Mouse (Mus musculus) neural tube, embryonic 15.5 days (tissue): ENCODE measurements around the gene Helz. TPM values are rescaled to one million over a fixed set of nuclear protein-coding genes. Genes with fewer than 3 reads are reported as not detected.
"Not testable (repeated sequence)": the region's sequence is repeated elsewhere in the genome, so short reads cannot be mapped to it uniquely, and the experiment has no call there.

ENCODE experiments used
- ATAC-seq: fragments of 200-750 bp; cut with Nextera tagmentation; 2 replicates; pipeline ENCODE4 v1.8.0; 2017; ENCODE audit warnings: mild to moderate bottlenecking, moderate TSS enrichment, moderate library complexity; ENCODE audit not compliant: low FRiP score
- H3K27ac ChIP-seq: fragments of 300-500 bp; sonication (generic); replicated peaks from 2 replicates; pipeline ENCODE4 v1.5.1; 2015; ENCODE audit warnings: mild to moderate bottlenecking, inconsistent platforms
- H3K27me3 ChIP-seq: fragments of 300-500 bp; sonication (generic); replicated peaks from 2 replicates; pipeline ENCODE4 v1.6.1; 2015; ENCODE audit warnings: inconsistent platforms
- H3K36me3 ChIP-seq: fragments of 300-500 bp; sonication (generic); 2 replicates; pipeline ENCODE4 v1.6.1; 2015; ENCODE audit warnings: inconsistent platforms
- H3K4me1 ChIP-seq: fragments of 300-500 bp; sonication (generic); 2 replicates; pipeline ENCODE4 v1.6.1; 2015; ENCODE audit warnings: inconsistent platforms
- H3K4me2 ChIP-seq: fragments of 300-500 bp; sonication (generic); 2 replicates; pipeline ENCODE4 v1.6.1; 2015; ENCODE audit warnings: inconsistent platforms, mild to moderate bottlenecking, moderate library complexity
- H3K4me3 ChIP-seq: fragments of 300-500 bp; sonication (generic); replicated peaks from 2 replicates; pipeline ENCODE4 v1.5.1; 2015; ENCODE audit warnings: mild to moderate bottlenecking, inconsistent platforms
- H3K9ac ChIP-seq: fragments of 300-500 bp; sonication (generic); replicated peaks from 2 replicates; pipeline ENCODE4 v1.6.1; 2015; ENCODE audit warnings: mild to moderate bottlenecking, inconsistent platforms
- H3K9me3 ChIP-seq: fragments of 300-500 bp; sonication (generic); replicated peaks from 2 replicates; pipeline ENCODE4 v1.6.1; 2016; ENCODE audit warnings: inconsistent platforms
- WGBS: fragments of 180-500 bp; shearing (Covaris S2); methylation state at CpG from one replicate; pipeline ENCODE4 v1.1.7; 2015; ENCODE audit warnings: mixed read lengths; 5-methylcytosine and 5-hydroxymethylcytosine counted together
- polyA plus RNA-seq: library from polyadenylated mRNA; unstranded; fragments of >200 nt; fragmentation: Nextera tagmentation; extraction: Ambion mirVana; gene quantifications from 2 replicates; pipeline ENCODE4 v1.2.1, GENCODE M21; 2015

The Helz gene
- polyA plus RNA-seq, 1 experiment from 2014 or later, result 13.5 TPM

- WGBS, result 95% methylated on average over 5 of the region's 5 CpGs
- Histone ChIP-seq H3K36me3 (peaks cover 24% of the 10 kb centered on the region), H3K4me2 (no peak overlapping the region), H3K9me3 (no peaks in the 10 kb centered on the region), H3K4me3 (no peak overlapping the region), H3K9ac (no peak overlapping the region), H3K4me1 (no peaks in the 10 kb centered on the region), H3K27me3 (no peaks in the 10 kb centered on the region), H3K27ac (no peak overlapping the region)
- ATAC-seq, result no peak
Observed at GRCm38 (mm10) chr11:107559874-107560273, 12.1 kb downstream of the Helz start.

GRCm38 (mm10) chr11:107567431-107567830 is 19.7 kb downstream of the Helz start:
- 0 out of 2 replicates have a peak, but pooled peaks cover 9% of the 10 kb centered on the region for H3K36me3 ChIP-seq
- 86% methylated on average over 3 of the region's 3 CpGs for WGBS
- H3K4me1 ChIP-seq, result peaks cover 4% of the 10 kb centered on the region; the same call in 1 of the 2 replicates
- no peak overlapping the region for H3K27ac ChIP-seq
- no peak overlapping the region for H3K9ac ChIP-seq
- H3K4me2 ChIP-seq, result no peak overlapping the region
- no peak for ATAC-seq
- H3K27me3 ChIP-seq, result no peaks in the 10 kb centered on the region
- no peaks in the 10 kb centered on the region for H3K9me3 ChIP-seq
- H3K4me3 ChIP-seq, result no peak overlapping the region

- no peak overlapping the region for H3K4me2 ChIP-seq
- H3K9ac ChIP-seq, result no peak overlapping the region
- H3K4me3 ChIP-seq, result no peak overlapping the region
- no peaks in the 10 kb centered on the region for H3K27me3 ChIP-seq
- 0 out of 2 replicates have a peak, but pooled peaks cover 8% of the 10 kb centered on the region for H3K36me3 ChIP-seq
- no peak for ATAC-seq
- H3K9me3 ChIP-seq, result no peaks in the 10 kb centered on the region
- H3K4me1 ChIP-seq, result peaks cover 7% of the 10 kb centered on the region; the same call in 1 of the 2 replicates
- no peak overlapping the region for H3K27ac ChIP-seq
- 97% methylated on average over 6 of the region's 6 CpGs for WGBS
Observed at GRCm38 (mm10) chr11:107568466-107568995, 20.8 kb downstream of the Helz start.

GRCm38 (mm10) chr11:107570891-107571290 is 23.2 kb downstream of the Helz start:
- H3K9me3 ChIP-seq, H3K9ac ChIP-seq, ATAC-seq, H3K27ac ChIP-seq, H3K27me3 ChIP-seq, H3K4me2 ChIP-seq, H3K4me3 ChIP-seq: not testable (repeated sequence)
- peaks cover 11% of the 10 kb centered on the region; the same call in 1 of the 2 replicates for H3K4me1 ChIP-seq
- WGBS, result 78% methylated on average over 8 of the region's 8 CpGs
- H3K36me3 ChIP-seq, result peaks cover 20% of the 10 kb centered on the region

GRCm38 (mm10) chr11:107571318-107571717 is 23.6 kb downstream of the Helz start:
- 98% methylated on average over 2 of the region's 2 CpGs for WGBS
- Histone ChIP-seq H3K36me3 (peaks cover 23% of the 10 kb centered on the region), H3K27me3 (no peaks in the 10 kb centered on the region), H3K27ac (no peak overlapping the region), H3K9me3 (no peaks in the 10 kb centered on the region), H3K4me1 (peaks cover 11% of the 10 kb centered on the region; the same call in 1 of the 2 replicates), H3K4me3 (no peak overlapping the region), H3K4me2 (no peak overlapping the region), H3K9ac (no peak overlapping the region)
- no peak for ATAC-seq

GRCm38 (mm10) chr11:107572551-107572950 is 24.8 kb downstream of the Helz start:
- 74% methylated on average over 3 of the region's 3 CpGs for WGBS
- peaks cover 16% of the 10 kb centered on the region for H3K36me3 ChIP-seq
- no peak overlapping the region for H3K9ac ChIP-seq
- no peaks in the 10 kb centered on the region for H3K9me3 ChIP-seq
- H3K4me2 ChIP-seq, result no peak overlapping the region
- H3K27ac ChIP-seq, result no peak overlapping the region
- no peak for ATAC-seq
- no peaks in the 10 kb centered on the region for H3K27me3 ChIP-seq
- H3K4me3 ChIP-seq, result no peak overlapping the region
- H3K4me1 ChIP-seq, result peaks cover 11% of the 10 kb centered on the region; the same call in 1 of the 2 replicates

GRCm38 (mm10) chr11:107573061-107573692 is 25.4 kb downstream of the Helz start:
- ATAC-seq, result no peak

GRCm38 (mm10) chr11:107573847-107574246 is 26.1 kb downstream of the Helz start:
- no peak overlapping the region for H3K9ac ChIP-seq
- WGBS, result 62% methylated on average over 6 of the region's 6 CpGs
- H3K4me1 ChIP-seq, result peaks cover 11% of the 10 kb centered on the region; the same call in 1 of the 2 replicates
- H3K4me3 ChIP-seq, result no peak overlapping the region
- H3K27ac ChIP-seq, result no peak overlapping the region
- no peaks in the 10 kb centered on the region for H3K9me3 ChIP-seq
- peaks cover 22% of the 10 kb centered on the region for H3K36me3 ChIP-seq
- no peaks in the 10 kb centered on the region for H3K27me3 ChIP-seq
- ATAC-seq, result no peak
- H3K4me2 ChIP-seq, result no peak overlapping the region

More at GRCm38 (mm10) chr11:107573061-107573692, 25.4 kb downstream of the Helz start:
- no peak overlapping the region for H3K4me2 ChIP-seq
- no peaks in the 10 kb centered on the region for H3K9me3 ChIP-seq
- H3K27ac ChIP-seq, result no peak overlapping the region
- no peak overlapping the region for H3K4me3 ChIP-seq
- peaks cover 18% of the 10 kb centered on the region for H3K36me3 ChIP-seq
- H3K27me3 ChIP-seq, result no peaks in the 10 kb centered on the region
- H3K9ac ChIP-seq, result no peak overlapping the region
- WGBS, result 47% methylated on average over 11 of the region's 11 CpGs
- peaks cover 11% of the 10 kb centered on the region; the same call in 1 of the 2 replicates for H3K4me1 ChIP-seq

- peaks cover 26% of the 10 kb centered on the region for H3K36me3 ChIP-seq
- no peaks in the 10 kb centered on the region for H3K9me3 ChIP-seq
- 95% methylated on average over 20 of the region's 20 CpGs for WGBS
- H3K9ac ChIP-seq, result no peak overlapping the region
- peaks cover 11% of the 10 kb centered on the region; the same call in 1 of the 2 replicates for H3K4me1 ChIP-seq
- no peak overlapping the region for H3K27ac ChIP-seq
- no peak overlapping the region for H3K4me2 ChIP-seq
- no peaks in the 10 kb centered on the region for H3K27me3 ChIP-seq
- no peak overlapping the region for H3K4me3 ChIP-seq
- no peak for ATAC-seq
Observed at GRCm38 (mm10) chr11:107574811-107575705, 27.3 kb downstream of the Helz start.

GRCm38 (mm10) chr11:107576186-107576585 is 28.5 kb downstream of the Helz start:
- no peaks in the 10 kb centered on the region for H3K9me3 ChIP-seq
- WGBS, result 87% methylated on average over 7 of the region's 7 CpGs
- no peak overlapping the region for H3K9ac ChIP-seq
- no peak overlapping the region for H3K4me3 ChIP-seq
- H3K27ac ChIP-seq, result no peak overlapping the region
- H3K36me3 ChIP-seq, result peaks cover 30% of the 10 kb centered on the region
- no peaks in the 10 kb centered on the region for H3K27me3 ChIP-seq
- no peak overlapping the region for H3K4me2 ChIP-seq
- peaks cover 11% of the 10 kb centered on the region; the same call in 1 of the 2 replicates for H3K4me1 ChIP-seq
- no peak for ATAC-seq

GRCm38 (mm10) chr11:107577400-107577799 is 29.7 kb downstream of the Helz start:
- Histone ChIP-seq H3K27ac (no peak overlapping the region), H3K9me3 (no peaks in the 10 kb centered on the region), H3K36me3 (peaks cover 30% of the 10 kb centered on the region), H3K27me3 (no peaks in the 10 kb centered on the region), H3K4me3 (no peak overlapping the region), H3K9ac (no peak overlapping the region), H3K4me1 (peaks cover 8% of the 10 kb centered on the region; the same call in 1 of the 2 replicates), H3K4me2 (no peak overlapping the region)
- 87% methylated on average over 8 of the region's 8 CpGs for WGBS
- ATAC-seq, result no peak
